Mouse (Mus musculus): ENCODE results near the gene Cars.

GRCm38 (mm10) chr7:143548231-143548961, 51.5 kb downstream of the Cars start:
- TF ChIP-seq GATA1 (IDR thresholded peaks at IDR 0.05; ENCODE audit: low read length) = no peak
- TF ChIP-seq TAL1 (IDR thresholded peaks at IDR 0.05; ENCODE audit: low read length) = no peak

Measured in erythroblast, embryonic 14.5 days (primary cell).